Comparison of ENCODE assay signal across 8 mouse cellular contexts in genomic region chr4:32799966-32800576, GRCm38 (mm10). TPM values are rescaled to one million over a fixed set of nuclear protein-coding genes. Genes with fewer than 3 reads are reported as not detected.
A peak's percentile ranks its signal among the peaks of the same experiment; 100 is the strongest.
DNase-seq lines count a peak whose midpoint lies in the region; ATAC-seq and TF ChIP-seq lines count a peak whose summit lies in the region.

Gene Lyrm2 (plus strand): TSS chr4:32800253.

- peak; percentile 49 for DNase-seq in WW6 (ENCODE audit: low read depth, low spot score)
- DNase-seq in cerebellum, postnatal 36 days, result peak; percentile 84
- DNase-seq in gastrocnemius, adult 18-20 months (ENCODE audit: low spot score), result peak; percentile 64
- peak; percentile 78 to 81 for DNase-seq in left cerebral cortex, adult 2 months (ENCODE audit: extremely low spot score in 1 of 2, low spot score in 2 of 2)
- DNase-seq in right cerebral cortex, adult 2 months (ENCODE audit: low spot score in 2 of 2), result peak; percentile 83 to 86
- peak; percentile 73 to 83 for DNase-seq in urinary bladder, postnatal 36 days (ENCODE audit: low spot score in 2 of 2)

- H3K9ac ChIP-seq in hindbrain, embryonic 16.5 days (ENCODE audit: low read depth, low read length), result peak within 1 kb of the TSS; percentile 98

- no peaks in the 10 kb centered on the region for H3K9me3 ChIP-seq in hindbrain, embryonic 16.5 days (ENCODE audit: control insufficient read depth, low read length)

- peaks cover 8% of the 10 kb centered on the region for H3K4me1 ChIP-seq in hindbrain, embryonic 16.5 days (ENCODE audit: control insufficient read depth, insufficient read depth, low read depth, low read length)

- TF ChIP-seq CTCF in left cerebral cortex, adult 2 months (IDR thresholded peaks at IDR 0.05), result no peak

- H3K4me2 ChIP-seq in hindbrain, embryonic 16.5 days (ENCODE audit: low read length), result peak within 1 kb of the TSS; percentile 71

- intact Hi-C loops in left cerebral cortex, adult 2 months (cut with DNase I), result loop anchor here (5.0 kb wide), 2 partner anchors 152 to 232 kb away; partner anchors contain the start of genes Ankrd6 and Ube2j1

- peak within 1 kb of the TSS; percentile 87 for H3K4me3 ChIP-seq in hindbrain, embryonic 16.5 days (ENCODE audit: low read length)
- peak within 1 kb of the TSS; percentile 77 for H3K4me3 ChIP-seq in left cerebral cortex, adult 2 months

- under 1% methylated on average over 53 of the region's 53 CpGs for WGBS in hindbrain, embryonic 16.5 days

- H3K36me3 ChIP-seq in hindbrain, embryonic 16.5 days (ENCODE audit: control insufficient read depth, insufficient read depth, low read length), result no peaks in the 10 kb centered on the region

- H3K27me3 ChIP-seq in hindbrain, embryonic 16.5 days (replicated peaks; ENCODE audit: control insufficient read depth, insufficient read depth, low read length), result no peaks in the 10 kb centered on the region

- ATAC-seq in hindbrain, embryonic 16.5 days, result peak; percentile 96
- ATAC-seq in megakaryocyte, adult 5-6 weeks (ENCODE audit: poor library complexity, severe bottlenecking), result peak; percentile 99

- peak within 1 kb of the TSS; percentile 100 for H3K27ac ChIP-seq in hindbrain, embryonic 16.5 days (ENCODE audit: low read depth, low read length)
- peak within 1 kb of the TSS; percentile 98 for H3K27ac ChIP-seq in left cerebral cortex, adult 2 months

RNA-seq across cellular contexts. Expression of gene Lyrm2, which starts in this region (rescaled TPM):
- 10 to 100 TPM; 23.0 to 24.9 TPM for total RNA-seq in gastrocnemius, adult 18-20 months (2021)
- polyA plus RNA-seq in hindbrain, embryonic 16.5 days (2015; fragmentation: Nextera tagmentation; extraction: Ambion mirVana), result 102 and 104 TPM in 2 replicates
- total RNA-seq in left cerebral cortex, adult 2 months (2021), result 10 to 100 TPM; 31.7 to 31.8 TPM
- total RNA-seq in megakaryocyte, adult 5-6 weeks (2015), result 32.5 and 46.5 TPM in 2 replicates
- 71.2 and 77.3 TPM in 2 replicates for total RNA-seq in megakaryocyte, adult 5-6 weeks (2017)

Comparison
In these comparisons a context has a peak if more than half of its experiments do, and no peak if none do; other contexts are left out.
1. Peak in every context shown above with its lines: DNase-seq, ATAC-seq, H3K4me3 ChIP-seq and H3K27ac ChIP-seq.